Mouse (Mus musculus): Measurements from ENCODE around the gene Cish.
A peak's percentile ranks its signal among the peaks of the same experiment; 100 is the strongest.

The Cish gene

DNA sequence AAGGTAGTCTGAATTCAATTTTAAA is at the start of gene Cish:
Cish (plus strand) TSS at position 11 of the 25 bp plus-strand sequence.
- DNase-seq (ENCODE audit: low read depth) = no peak

DNA sequence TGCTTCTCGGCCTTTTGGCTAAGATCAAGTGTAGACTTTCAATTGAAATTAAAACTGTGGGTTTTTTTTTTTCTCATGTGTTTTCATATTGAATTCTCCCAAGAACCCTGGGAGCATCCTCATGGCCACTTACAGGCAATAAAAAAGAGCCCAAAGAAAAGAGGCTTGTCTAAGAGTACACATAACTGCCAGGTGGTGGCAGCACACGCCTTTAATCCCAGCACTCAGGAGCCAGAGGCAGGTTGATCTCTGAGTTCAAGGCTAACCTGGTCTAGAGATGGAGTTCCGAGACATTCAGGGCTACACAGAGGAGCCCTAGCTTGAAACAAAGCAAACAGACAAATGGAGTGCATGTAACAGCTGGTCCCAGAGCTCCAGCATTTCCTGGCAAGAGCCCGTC is 49.7 kb upstream of the Cish start:
- peak; percentile 58 for DNase-seq (ENCODE audit: low read depth)

DNA sequence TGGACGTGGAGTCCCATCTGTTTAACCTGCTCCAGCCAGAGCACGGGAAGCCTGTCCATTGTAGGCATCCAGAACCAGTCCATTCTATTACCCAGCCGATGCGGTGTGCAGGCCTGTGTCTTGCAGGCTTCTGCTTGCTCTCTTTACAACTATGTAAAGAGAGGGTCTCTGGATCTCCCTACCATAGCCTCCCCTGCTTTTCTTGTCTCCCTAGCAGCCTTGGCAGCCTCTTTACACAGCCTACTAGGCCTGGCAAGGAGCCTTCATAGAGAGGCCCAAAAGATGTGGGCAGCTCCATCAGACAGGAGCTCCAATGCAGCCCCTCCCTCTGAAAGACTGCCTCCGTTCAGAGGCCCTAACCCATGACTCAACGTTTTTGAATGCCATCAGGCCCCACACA is 46.7 kb upstream of the Cish start:
- peak; percentile 40 for DNase-seq (ENCODE audit: low read depth)

DNA sequence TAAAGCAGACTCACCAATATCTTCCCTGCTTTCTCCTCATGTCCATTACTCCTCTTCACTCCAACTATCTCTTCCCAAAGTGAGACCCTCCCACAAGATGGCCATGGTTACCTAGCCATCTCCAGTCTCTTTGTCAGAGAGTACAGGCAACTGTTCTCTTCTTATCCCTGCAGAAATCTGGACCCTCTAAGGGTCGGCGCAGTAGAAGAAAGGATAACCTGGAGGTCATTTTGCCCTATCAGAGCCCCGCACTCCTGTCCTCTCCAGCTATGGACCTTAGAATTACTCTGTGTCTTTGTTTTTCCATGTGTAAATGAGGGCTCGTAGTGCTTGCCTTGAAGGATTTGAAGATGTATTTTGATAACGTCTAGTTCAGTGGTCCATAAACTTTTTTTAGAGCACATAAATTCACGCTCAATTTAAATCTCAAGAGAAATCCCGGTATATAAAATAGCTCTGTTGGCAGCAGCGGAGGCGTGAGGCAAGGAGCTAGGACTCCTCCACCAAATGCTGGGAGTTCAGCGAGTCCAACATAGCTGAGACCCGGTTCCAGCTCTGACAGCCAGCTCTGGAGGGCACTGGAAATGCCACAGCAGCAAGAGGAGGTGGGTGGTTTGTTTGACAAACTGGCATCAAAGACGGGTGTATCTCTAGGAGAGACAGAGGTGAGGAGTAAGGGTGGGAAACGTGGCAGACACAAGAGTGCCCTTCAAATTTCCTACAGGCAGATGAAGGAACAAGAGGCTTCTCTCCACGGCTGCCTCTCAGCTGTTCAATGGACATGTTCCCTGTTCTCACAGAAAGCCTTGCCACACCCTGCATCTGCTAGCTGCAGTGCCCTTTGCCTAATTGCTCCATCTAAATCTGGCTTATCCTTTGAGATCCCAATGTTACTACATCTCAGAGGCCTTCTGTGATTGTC is 45.1 kb upstream of the Cish start:
- no peak for DNase-seq (ENCODE audit: low read depth)

DNA sequence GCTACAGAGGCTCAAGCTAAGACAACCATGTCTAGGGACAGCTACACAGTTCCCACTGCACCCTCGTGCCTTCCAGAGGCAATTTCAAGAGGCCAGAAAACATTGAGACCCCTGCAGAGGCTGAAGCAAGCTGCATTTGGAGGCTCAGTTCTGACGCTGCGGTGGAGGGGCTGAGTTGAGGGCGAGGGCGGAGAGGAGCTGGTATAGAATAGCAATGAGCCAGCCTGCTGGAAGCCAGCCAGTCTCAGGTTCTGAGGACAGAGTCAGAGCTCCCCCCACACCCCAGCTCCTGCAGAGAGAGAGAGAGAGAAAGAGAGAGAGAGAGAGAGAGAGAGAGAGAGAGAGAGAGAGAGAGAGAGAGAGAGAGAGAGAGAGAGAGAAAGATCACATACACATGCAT is 43.7 kb upstream of the Cish start:
- peak; percentile 65 for DNase-seq (ENCODE audit: low read depth)

DNA sequence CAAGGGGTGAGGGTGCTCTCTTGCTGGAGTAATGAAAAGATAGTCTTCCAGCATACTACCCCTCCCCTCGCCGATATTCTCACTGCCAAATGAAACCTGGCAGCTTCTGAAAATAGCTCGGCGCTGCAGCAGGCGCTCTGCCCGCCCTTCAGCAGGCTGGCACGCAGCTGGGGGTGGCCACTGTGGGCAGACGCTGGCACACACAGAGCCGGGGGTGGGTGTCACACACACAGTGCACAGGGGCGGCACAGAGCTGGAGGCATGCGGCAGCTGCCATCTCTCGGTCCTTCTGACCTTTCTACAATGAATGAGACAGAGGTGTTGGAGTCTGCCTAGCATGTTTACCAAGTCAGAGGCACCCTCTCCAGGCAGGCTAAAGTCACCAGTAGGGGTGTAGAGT is 41.4 kb upstream of the Cish start:
- DNase-seq (ENCODE audit: low read depth) = no peak

DNA sequence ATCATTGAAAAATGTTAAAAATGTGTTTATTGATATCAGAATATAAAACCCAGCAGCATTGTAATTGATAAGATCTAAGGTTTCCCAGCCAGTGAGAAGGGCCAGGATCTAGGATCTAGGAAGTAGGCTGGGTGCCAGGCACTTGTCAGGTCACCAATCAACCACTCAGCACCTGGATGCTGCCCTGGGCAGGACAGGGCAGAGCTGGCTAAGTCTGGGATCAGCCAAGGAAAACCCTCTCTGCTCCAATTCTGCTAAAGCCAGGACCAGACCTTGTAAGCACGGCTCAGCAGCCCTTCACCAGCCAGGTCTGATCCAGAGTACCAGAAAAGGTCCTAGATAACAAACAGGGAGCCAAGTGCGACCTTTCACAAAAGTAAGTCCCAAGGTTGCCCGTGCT is 40.9 kb upstream of the Cish start:
- DNase-seq (ENCODE audit: low read depth) = no peak

DNA sequence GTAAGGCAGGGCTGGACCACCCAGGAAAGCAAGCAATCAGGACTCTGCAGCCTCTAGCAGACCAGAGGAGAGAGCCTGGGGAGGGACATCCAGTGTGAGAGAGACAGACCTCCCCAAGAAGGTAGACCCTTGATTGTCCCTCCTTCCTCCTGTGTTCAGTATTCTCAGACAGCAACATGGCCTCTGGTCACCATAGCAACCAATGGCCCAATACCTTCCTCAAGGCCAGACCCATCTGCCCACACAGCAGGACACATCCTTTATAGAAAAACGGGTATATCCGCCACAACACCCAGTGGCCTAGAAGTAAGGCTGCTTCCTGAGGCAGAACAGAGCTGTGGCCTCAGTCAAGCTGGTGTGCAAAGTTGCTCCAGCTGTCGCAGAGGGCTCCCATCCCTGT is 40.2 kb upstream of the Cish start:
- DNase-seq (ENCODE audit: low read depth) = no peak

DNA sequence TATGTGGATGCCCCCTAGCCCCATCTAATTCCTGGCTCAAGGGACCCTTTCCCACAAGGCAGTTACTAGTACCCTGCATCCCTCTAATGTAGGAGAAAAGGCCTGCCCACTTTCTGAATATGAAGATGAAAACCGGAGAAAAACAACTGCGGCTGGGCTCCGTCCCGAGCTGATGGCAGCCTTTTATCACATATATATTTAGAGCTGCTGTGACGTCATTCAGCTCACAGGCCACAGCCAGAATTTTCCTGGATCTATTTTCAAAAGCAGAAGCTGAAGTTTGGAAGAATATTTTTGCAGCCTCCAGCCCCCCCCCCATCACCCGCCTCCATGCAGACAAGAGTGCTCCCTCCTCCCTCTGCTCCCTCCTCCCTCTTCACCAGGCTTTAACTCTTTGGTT is 36.3 kb upstream of the Cish start:
- no peak for DNase-seq (ENCODE audit: low read depth)

DNA sequence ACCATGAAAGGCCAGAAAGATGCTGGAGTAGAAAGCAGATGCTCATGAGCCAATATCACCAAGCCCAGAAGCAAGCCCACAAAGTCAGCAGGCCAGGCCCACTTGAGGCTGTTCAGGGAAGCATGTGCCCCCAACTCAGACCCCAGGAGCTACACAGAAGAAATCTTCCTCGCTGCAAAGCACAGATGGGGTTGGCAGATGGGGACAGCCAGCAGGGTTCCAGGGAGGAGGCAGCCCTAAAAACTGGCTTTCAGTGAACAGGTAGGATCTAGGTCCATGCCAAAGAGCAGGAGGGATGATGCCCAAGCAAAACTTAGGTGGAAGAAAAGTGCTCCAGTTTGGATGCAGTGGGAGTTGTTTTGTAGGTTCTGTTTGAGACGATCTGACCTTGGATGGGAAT is 35.4 kb upstream of the Cish start:
- DNase-seq (ENCODE audit: low read depth) = no peak

DNA sequence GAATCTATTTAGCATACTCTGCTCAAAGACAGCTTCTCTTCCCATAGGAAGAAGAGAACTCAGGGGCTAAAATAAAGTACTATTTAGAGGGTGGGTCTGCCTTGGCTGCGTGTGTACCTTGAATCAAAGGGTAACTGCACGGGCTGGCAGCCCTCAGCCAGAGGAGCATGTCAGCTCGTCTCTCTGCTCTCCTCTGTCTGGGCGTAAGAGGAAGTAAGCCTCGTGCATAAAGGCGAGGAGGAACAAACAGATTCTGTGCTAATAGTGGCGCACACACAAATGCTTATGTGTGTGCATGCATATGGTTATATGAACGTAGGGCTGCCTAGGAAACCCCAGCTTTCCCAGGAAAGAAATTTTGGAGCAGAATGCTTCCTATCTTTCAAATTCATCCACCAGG is 35.0 kb upstream of the Cish start:
- no peak for DNase-seq (ENCODE audit: low read depth)

DNA sequence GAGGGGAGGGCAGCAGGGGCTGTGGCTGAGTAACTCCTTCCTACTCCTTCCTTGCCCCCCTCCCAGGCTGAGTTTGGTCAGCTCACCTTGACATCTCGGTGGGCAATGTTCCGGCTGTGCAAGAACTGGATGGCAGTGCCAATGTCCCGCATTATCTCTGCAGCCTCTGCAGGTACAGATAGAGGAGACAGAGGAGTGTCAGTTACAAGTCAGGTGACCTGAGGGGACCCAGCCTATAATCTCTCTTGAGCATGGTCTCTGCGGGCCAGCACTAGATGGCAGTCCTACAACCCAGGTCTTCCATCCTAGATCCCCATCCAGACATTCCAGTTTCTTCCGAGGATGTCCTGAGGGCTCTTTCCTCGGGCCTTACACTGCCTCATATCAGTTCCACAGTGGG is 34.0 kb upstream of the Cish start:
- no peak for DNase-seq (ENCODE audit: low read depth)

DNA sequence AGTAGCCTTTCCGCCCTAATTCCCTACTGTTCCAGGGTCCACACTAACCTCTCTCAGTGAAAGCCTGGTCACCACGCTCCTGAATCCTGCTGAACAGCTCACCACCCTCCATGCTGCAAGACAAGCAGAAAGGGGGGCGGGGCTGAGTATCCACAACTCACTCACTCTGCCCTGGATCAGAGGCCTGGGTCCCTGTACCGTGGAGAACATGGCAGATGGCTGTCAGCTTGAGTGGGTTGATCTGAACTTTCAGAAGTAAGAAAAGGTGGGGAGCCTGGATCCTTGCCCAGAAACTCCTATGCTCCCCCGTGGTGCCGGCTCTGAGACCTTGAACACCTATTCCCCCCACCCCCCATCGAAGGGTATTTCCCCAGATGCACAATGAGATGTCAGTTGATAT is 33.5 kb upstream of the Cish start:
- no peak for DNase-seq (ENCODE audit: low read depth)

DNA sequence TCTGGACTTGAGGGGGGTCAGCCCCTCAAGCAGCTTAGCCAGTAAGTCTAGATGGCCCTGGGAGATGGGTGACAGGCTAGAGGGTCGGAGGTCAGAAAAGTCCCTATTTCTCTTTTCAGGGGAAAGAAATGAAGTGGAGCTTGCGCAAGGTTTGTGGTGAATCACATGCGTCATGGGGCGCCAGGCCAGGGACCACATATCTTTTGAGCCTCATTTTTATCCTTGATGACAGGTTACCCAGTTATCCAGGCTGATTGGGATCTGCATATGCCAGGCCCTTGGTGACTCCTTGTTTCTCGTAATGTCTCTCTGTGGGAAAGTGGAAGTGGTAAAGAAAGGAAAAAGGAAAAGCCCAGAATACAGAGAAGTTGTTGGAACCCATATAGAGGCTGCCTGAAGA is 31.9 kb upstream of the Cish start:
- DNase-seq (ENCODE audit: low read depth) = peak; percentile 95

DNA sequence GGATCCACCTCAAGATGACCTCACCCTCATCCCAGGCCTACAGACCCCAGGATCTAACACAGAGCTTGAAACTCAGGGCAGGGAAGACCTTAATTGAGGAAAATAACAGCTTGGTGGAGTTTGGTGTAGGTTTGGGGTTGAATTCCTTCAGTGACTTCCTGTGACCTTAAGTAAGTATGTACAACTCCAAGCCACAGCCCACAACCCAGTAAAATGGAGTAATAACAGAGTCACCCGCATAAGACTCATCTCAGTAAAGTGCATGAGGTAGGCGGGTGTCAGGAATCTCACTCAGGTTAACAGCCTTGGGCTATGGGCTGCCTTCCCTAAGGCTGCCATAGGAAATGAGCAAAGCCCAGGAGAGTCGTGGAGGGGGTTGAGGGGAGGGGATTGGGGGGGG is 31.1 kb upstream of the Cish start:
- DNase-seq (ENCODE audit: low read depth) = peak; percentile 38

DNA sequence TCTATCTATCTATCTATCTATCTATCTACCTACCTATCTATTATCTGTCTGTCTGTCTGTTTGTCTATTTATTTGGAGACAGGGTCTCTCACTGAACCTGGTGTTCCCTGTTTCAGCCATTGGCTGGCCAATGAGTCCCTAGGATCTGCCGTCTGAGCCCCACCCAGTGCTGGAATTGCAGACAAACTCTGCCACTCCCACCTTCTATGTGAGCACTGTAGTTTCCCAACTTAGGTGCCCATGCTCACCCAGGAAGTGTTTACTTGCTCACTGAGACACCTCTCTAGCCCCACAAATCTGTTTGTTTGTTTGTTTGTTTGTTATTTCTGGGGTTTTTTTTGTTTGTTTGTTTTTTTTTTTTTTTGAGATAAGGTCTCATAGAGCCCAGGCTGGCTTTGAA is 28.8 kb upstream of the Cish start:
- no peak for DNase-seq (ENCODE audit: low read depth)

DNA sequence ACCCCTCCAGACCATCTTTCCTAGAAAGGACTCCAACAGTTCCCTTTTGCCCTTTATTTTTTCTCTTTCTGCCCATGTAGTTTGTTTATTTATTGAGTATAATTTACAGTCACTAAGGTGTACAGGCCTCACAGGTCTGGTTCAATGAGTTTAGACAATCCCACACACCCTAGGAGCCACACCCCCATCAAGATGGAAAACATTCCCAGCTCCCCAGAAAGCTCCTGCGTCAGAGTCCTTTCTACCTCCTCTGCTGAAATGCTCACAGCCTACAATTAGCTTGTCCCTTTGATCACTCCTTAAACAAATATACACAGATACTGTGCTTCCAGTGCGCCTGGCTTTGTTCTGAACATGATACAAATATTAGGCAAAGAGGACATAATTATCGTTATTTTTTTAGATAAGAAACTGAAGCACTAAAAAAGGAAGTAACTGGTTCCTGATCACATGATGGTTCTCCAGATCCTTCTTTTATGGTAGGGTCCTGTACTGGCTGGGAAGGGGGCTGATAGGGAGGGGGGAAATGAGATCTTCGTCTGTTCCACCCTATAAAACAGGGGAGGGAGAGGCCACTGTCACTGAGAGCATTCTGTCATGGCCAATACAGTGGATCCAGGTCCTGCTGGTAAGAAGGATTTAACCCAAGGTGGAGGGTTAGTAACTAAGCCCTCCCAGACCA is 28.0 kb upstream of the Cish start:
- DNase-seq (ENCODE audit: low read depth) = no peak

DNA sequence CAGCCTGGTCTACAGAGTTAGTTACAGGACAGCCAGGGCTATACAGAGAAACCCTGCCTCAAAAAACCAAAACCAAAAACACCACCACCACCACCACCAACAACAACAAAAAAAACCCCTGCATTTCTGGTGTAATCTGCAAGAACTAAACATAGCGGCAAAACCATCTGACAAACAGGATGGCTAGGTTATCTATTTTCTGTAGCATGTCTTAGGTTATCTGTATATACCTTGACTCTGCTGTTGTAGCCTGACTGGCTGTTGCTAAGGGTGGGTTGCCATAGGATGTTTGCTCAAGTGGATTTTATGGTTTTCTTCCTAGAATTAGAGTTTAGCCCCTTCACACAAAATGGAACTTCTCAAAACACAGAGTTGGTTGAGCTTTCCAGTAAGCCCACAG is 26.1 kb upstream of the Cish start:
- DNase-seq (ENCODE audit: low read depth) = no peak

DNA sequence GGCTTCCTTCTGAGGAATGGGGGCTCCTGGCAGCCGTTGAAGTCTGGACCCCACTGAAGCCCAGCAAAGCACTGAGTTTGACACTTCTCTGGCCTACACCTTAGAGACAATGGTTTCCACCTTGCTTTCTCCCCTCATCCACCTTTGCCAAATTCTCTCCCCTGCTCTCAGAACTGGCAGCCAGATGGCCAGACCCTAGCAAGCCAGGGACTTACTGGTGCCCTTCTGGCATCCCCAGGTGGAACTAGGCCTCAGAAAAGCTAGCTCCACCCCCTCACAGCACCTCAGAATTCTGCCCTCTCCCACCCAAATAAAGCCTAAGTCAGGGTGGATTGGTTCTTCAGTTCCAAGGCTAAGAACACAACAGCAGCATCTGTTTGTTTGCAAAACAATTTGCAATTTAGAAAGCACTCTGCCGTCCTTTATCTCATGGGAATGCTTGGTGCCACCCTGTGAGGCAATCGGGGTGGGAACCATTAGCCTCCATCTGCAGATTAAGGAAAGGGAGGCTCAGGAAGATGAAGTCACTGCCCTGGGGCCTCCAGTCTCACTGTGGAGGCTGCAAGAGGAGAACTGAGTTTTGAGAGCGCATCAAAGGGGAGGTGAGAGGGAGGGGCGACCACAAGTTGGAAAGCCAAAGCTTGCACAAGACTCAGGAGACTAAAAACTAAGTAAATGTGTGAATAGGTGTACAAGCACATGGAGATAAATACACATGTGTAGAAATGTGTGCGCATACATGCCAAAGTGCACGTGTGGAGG is 24.5 kb upstream of the Cish start:
- peak; percentile 34 for DNase-seq (ENCODE audit: low read depth)

DNA sequence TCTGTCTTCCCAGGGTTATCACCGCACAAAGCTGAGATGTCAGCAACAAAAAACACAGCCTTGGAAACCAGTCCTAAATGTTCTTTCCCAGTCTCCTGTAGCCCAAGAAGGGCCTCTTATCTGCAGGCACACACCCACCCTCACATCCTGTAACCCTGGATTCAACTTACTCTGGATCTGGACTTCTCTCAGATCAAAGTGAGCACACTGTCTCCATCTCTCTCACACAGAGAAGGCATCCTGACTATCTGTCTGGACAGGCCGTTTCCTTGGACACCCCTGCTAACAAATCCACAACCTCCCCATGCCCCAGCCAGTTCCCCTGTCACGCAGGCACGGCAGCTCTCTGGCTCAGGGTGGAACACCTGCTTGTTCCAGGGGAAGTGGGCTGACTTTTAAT is 23.5 kb upstream of the Cish start:
- no peak for DNase-seq (ENCODE audit: low read depth)

DNA sequence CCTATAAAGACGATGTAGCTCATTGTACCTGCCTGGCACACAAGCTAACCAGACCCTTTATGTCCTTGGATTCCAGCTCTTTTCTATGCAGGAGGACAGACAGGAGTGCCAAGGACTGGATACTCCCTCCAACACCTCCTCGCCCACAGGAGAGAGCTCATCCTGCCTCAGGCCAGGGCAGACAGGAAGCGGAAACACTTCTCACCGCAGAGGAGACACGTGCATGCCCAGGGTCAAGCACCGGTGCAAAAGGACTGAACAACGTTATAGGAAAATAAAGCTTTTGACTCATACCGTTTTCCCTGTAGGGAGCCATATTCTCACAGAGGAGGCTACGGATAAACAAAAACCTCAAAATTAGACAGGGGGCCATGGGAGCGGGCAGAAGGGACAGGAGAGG is 22.6 kb upstream of the Cish start:
- DNase-seq (ENCODE audit: low read depth) = no peak

DNA sequence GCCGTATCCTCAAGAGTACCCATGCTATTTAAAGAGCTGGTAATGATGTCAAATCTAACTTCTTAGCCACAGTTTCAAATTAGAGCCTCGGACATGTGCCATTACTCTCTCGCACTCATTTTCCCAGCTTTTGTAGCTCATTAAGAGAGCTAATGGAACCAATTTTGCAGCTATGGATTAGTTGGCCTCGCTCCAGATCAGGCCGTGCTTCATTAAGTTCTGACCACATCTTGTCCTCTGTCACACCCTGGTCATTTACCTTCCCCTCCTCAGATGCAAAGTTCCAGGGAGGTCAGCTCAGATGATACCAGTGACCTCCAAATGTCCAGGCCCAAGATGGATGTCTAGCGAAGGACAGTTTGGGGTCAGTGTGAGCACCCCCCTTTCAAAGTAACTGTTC is 21.1 kb upstream of the Cish start:
- no peak for DNase-seq (ENCODE audit: low read depth)

DNA sequence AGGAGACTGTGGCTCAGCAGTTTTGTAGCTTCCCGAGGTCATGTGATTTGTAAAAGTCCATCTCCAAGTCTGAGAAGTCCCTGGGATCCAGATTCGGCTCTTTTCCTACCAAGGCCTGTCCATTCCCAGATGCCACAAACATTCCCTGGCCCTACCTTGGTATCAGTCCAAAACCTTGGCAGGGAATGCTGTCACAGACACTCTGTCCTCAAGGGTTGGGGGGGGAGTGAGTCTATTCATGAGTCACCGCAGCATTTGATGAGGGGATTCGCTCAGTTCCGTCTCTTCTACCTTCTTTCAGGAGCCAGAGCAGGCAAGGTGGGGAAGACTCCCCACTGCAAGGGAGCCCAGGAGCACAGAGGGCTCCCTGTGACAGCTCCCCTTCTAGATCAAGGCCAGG is 20.1 kb upstream of the Cish start:
- no peak for DNase-seq (ENCODE audit: low read depth)

DNA sequence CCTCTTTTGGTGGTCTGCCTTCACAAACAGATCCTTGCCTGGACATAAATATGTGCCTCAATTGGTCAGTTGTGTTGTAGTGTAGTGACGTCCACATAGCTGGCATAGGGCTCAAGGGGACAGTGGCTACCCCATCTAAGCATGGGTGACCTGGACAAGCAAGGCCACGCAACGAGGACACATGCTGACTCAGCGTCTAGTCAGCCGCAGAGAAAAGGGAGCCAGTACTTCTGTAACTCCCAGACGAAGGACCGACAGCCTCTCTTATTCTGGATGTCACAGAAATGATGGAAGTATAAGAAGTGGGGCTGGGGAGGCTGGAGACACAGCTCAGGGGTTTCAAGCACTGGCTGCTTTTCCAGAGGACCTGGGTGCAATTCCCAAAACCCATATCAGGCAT is 18.2 kb upstream of the Cish start:
- DNase-seq (ENCODE audit: low read depth) = no peak
